Mouse (Mus musculus) frontal cortex, postnatal 36 days (tissue): Measurements from ENCODE around the gene Hsf5.

Source experiments
- DNase-seq, 2 experiments: peaks; one replicate each; pipeline ENCODE4 v3.0.0; 2022; ENCODE audit warnings: low spot score in 2 of 2

Gene Hsf5

DNA sequence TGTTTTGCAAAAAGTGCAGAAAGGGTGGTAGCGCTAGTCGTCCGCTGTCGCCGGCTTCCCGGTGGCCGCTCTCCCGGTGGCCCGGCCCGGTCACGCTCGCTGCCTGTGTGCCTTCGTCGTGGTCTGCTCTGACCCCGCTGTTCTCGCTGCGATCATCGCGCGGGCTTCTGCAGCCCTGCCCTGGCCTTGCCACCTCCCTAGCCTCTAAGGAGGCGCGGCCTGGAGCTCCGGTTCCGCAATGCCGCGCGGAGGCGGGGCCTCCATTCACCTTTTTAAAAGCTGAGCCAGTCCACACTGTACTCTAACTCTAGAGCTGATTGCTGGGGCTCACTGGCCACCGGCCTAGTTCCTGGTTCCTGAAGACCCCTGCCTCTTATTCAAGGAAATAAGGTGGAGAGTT, 22.2 kb downstream of the Hsf5 start:
- no peak for DNase-seq

DNA sequence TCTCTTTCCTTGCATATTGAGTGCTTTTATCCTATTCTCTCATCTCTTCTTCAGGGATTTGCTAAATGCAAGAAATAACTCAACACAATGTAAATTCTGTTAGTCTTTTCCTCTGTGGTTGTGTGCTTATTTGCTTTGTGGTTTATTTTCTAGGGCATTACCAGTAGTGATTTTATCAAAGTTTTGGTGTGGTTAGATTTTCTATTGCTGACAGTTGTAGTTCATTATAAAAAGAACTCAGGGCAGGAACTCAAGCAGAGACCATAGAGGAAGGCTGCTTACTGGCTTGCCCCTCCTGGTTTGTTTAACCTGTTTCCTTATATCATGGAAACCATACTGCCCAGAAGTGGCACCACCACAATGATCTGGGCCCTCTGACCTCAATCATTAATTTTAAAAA, 25.9 kb downstream of the Hsf5 start:
- DNase-seq: no peak

DNA sequence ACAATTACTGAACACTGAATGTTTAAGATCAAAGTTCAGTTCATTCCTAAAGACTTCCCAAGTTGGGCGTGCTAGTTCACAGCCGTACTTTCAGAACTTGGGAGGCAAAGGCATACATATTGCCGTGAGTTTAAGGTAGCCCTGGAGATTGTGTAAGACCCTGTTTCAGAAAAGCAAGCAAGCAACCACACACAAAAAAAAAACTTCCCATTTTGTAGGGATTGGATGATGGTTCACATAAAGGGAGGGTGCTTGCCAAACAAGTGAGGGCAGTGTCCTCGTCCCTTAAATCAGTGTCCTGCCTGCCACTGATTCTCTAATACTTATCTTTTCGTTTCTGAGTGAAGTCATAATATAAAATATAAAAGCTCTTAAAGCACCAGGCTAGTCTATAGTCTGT, 37.7 kb downstream of the Hsf5 start:
- no peak for DNase-seq

DNA sequence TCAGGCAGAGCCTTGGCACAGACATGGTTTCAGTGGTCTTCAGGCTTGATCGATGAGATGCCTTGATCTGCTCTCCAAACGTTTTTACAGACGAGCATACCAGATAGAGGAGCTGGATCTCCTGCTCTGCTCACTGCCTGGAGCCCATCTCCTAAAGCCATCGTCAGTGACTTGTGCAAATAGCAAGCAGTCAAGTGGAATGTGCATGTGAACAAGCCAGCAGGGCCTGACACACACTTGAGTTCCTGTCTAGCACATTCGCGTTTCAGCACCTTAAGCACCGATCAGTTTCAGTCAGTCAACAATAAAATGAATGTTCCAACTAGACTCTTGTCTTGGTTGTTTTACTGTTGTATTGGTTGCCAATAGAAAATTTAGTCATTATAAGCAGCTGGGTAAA, 42.3 kb downstream of the Hsf5 start:
- DNase-seq: no peak

DNA sequence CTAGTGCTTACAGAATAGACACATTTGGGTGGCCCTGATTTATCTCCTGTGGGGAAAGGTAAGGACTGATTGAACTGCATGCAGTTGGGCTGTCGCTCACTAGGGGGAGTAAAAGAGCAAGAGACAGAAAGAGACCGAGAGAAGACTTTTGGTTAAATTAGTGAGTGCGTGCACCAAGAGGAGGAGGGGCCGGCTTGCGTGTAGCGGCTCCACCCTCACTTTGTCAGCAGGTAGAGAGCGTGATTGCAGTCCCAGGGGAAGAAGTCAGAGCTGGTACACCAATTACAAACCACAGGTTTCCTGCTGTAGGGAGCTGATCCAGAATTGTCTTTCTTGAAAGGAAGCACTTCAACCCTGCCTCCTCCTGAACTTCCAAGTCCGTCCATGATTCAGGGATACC, 45.4 kb downstream of the Hsf5 start, which contains the start of gene Rnf43:
Rnf43 (plus strand) TSS at position 316 of the 400 bp plus-strand sequence.
- DNase-seq: peak; percentile 87 to 90

DNA sequence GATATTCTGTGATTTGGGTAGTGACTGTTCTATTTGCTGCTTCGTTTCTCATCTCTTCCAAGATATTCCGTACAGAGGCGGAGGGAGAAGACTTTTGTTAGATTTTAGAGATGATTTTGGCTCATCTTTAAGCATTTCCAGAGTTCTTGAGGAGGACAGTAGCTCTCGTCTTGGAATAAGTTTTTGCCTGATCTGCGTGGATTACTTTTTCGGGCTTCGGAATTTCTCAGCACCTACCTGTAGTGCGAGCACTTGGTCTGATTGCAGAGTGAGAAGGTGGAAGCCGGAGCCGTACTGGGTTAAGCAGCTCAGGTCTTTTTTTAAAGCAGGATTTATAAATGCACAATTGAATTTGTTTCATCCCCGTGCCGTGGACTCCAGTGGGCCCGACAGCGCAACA, 45.9 kb downstream of the Hsf5 start:
- DNase-seq: no peak

DNA sequence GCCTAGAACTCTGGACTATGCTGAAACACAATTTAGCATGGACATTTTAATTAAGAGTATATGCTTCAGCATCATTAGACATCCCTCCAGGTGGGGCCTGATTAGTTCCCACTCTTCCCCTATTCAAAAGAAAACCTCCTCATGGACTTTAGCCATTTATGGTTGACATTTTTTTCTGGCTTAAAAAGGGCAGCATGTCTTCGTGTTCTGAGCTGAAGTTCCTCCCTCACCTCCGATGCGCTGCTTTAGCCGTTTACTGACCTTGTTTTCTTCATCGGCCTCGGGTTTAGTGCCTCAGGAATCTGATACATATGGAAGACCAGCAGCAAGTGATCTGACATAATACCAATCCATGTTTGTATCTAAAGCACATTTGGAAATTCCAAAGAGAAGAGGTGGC, 47.0 kb downstream of the Hsf5 start:
- DNase-seq: no peak

DNA sequence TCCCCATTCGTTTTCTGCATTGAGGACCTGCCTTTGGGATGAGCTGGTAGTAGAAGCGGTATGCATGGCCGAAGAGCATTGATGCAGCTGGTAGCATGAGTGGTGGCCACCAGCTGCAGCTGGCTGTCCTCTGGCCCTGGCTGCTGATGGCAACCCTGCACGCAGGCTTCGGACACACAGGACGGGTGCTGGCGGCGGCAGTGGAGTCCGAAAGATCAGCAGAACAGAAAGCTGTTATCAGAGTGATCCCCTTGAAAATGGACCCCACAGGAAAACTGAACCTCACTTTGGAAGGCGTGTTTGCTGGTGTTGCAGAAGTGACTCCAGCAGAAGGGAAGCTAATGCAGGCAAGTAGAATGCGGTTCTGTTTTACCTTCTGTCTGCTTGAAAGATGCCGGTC, 47.6 kb downstream of the Hsf5 start:
- no peak for DNase-seq

DNA sequence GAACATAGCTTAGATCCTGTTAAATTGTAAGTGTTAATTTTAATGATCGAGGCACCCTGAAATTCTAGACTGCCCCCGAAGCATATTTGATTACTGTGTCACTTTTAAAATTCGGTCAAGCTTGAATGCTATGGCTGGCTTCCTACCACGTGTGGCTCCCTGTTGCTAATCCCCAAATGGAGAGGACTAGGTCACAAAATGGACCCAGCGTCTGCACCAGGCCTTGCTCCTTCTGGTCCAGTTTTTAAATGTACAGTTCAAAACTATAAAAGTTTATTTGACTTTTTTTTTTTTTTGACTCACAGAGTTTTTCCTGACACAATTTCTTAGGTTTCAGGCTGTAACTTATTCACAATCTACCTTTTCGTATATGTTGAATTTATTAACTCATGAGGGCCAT, 48.3 kb downstream of the Hsf5 start:
- DNase-seq: no peak

DNA sequence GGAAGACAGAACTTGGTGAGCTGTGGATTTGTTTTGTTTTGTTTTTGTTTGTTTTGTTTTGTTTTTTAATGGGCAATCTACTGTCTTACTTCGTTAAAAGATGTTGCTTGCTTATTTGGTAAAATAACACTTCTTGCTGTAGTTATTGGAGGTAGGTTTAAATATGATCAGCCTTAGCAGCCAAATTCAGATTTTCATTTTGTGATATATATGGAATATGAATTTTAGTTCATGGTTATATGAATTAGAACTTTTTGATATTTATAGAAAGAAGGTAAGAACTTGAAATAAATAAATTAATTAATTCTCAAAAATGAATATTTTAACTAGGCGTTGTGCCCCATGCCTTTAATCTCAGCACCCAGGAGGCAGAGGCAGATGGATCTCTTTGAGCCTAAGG, 48.7 kb downstream of the Hsf5 start:
- no peak for DNase-seq

DNA sequence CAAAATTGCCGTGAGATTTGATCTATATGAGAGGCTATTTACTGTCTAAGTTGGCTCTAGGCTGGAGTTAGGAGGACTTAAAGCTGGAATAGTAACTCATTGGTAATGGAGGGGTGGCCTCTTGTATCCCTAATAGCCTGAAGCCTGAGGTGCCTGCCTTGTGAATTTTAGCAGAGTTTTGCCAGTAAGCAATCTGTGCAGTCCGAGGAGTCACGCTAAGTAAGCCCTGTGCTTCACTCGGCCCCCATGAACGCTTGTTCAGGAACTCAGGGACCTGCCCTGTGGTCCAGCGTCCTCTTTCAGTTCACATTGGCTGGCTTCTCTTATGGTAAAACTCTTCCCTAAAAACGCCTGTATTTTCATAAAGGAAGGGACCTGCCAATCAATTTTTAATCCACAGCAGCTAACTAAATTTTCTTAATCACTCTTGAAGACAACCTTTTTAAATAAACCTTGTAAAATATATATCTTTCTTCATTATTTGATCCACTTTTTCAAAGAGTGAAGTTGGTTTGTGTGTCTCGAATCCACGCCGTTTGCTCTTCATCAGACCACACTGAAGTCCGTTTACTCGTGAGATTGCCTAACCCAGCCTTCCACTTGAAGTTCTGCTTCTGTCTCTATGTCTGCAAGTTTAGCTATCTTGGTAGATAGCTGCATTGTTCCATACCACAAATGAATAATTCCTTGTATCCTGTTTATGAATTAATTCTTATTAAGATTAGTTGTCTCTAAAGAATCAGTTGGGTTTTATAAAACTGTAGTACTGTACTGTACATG, 49.5 kb downstream of the Hsf5 start:
- no peak for DNase-seq

DNA sequence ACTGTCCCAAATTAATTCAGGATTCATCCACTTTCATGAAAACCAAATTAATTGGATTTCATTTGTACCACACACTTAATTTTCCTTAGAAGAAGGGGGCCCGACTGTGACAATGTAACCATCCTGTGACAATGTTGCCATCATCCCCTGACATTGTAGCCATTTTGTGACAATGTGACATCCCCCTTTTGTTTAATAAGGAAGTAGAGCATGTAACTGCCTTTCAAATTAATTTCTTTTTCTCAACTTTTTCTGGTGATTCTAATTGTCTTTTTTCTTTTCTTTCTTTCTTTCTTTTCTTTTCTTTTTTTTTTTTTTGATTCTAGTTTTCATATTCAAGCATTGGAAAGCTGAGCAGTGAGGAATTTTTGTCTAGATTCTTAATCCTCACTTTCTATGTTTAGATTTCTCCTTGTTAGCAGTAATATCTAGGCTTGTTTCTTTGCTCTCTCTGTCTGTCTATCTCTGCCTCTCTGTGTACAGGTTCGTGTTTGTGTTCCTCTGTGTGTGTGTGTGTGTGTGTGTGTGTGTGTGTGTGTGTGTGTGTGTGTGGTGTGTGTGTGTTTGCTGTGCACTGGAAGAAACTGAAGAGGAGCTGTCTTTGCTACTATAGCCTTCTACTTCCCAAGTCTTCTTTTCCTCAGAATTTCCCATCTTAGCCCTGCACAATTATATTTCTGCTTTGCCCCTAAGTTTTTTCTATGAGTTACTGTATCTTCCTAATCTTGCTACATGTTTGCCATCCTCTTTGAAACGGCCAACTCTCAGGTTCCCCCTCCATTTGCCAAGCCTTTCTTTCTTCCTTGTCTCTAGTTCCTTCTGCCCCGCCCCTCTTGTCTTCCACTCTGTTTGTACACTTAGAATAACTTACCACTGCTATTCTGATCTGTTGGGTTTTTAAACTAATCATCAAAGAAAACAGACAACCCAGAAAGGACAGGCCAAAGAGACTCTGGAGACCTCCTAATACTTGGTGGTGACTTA, 50.4 kb downstream of the Hsf5 start:
- DNase-seq: no peak

DNA sequence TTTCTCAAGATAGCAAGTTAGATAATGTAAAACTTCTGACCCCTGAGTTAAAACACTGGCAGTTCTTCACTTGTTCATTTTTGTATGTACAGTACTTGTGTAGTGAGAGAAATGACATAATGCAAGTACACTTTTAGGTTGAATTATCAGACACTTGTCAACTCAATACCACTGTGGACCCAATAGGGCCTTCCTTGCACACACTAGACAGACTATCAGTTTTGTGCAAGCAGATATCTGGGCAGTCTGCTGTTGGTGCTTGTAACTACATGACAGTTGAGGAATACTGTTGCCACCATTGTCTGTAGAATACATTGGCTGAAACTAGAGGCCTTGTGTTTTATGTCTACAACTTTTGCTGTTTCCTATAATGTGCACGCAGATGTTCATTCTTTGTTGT, 56.3 kb downstream of the Hsf5 start:
- DNase-seq: no peak

DNA sequence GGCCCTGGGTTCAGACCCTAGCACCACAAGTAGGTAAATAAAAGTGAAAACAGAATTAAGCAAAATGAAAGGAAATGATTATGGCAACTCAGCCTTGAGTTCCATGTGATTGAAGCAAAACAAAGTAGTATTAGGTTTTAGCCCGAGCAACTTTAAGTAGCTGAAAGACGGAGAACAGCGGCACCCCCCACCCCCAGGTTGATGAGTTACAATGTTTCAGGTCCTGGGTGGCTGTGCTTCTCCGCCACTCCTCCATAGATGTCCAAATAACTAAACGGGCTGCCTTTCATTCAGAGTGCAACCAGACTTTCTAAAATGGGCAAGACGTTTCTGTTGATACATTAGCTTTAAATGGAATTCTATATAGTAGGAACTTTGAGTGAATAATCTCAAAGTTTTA, 58.6 kb downstream of the Hsf5 start:
- DNase-seq: no peak

DNA sequence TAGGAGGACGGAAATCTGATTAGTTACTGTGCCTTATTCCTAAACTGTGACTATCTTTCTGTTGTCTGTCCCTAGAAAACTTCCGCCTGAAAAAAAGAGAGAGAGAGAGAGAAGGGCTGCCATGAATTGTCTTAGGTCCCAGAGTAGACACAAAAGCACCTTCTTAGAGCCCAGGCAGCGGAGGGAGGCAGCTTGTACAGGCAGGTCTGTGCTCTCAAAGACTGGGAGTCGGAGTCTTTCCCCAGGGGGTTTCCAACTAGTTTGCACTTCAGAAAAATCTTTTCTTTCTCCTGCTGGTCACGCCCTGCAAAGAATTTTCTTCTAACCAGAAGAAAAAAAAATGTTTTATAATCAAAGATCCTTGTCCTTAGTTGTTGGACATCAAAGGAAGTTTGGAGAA, 60.8 kb downstream of the Hsf5 start:
- no peak for DNase-seq

DNA sequence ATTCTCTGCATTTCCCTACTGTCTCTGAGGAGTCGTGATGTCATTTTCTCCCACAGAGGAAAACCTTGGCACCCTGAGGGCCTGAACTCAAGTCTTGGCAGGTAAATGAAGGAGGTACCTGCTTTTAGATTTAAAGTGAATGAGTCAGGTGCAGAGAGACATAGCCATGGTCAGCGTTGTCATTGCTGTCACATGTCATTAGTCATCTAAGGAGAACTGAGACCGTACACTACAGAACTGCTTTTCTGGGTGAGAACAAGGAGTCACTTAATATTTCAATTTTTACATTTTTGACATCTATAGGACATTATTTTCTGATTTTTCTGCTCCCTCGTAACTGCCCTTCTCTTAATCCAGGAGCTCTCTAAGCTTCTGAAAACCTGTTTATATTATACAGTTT, 61.6 kb downstream of the Hsf5 start:
- no peak for DNase-seq

DNA sequence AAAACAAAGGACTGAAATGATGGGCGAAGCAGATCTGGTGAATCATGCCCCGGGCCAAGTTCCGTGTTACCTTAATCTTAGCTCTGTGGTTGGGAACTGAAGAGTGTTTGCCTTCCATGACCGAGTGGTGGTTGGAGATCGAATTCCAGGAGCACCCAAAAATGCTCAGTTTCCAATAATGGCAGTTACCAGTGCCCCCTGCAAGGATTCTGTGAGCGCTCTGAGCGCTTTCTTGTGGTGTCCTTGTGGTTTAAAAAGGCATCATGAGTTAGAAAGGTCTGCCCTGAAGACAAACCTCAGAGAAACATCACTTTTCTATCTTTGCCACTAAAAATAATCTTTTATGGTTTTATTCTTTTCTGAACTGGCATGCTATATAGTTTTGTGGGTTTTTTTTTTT, 62.0 kb downstream of the Hsf5 start:
- no peak for DNase-seq

DNA sequence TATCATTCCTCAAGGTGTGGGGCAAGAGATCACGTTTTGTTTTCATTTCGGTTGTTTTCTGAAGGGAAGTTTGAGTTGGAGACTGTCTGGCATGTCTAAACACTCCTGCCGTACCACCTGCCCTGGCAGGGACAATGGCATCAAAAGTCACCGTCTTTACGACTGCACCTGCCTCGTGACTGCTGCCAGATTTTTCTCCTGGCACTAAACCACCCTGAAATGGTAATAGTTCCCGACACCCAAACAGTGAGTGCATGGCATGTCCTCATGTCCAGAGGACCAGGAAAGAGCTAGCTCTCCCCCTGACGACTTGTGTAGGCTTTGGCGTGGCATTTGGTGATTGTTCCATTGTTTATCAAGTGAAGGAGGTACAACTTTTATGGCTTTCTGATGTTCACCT, 63.8 kb downstream of the Hsf5 start:
- no peak for DNase-seq

DNA sequence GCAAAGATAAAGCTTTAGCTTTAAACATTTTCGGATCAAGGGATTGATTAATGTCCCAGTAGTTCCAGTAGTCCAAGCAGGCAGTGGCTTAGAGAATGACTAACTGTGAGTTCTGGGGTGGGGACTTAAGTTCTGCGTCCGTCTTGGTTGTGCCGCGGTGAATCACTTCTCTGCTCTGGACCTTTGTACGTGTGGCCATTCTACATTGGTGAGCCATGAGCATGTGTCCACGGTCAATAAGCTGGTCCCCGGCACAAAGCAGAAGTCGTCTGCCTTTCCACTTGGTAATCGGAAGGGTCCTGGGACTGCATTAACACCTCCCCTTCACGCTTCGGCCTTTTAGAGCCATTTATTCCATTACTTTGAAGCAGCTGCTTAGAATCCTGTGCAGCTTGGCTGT, 65.1 kb downstream of the Hsf5 start:
- DNase-seq: no peak

DNA sequence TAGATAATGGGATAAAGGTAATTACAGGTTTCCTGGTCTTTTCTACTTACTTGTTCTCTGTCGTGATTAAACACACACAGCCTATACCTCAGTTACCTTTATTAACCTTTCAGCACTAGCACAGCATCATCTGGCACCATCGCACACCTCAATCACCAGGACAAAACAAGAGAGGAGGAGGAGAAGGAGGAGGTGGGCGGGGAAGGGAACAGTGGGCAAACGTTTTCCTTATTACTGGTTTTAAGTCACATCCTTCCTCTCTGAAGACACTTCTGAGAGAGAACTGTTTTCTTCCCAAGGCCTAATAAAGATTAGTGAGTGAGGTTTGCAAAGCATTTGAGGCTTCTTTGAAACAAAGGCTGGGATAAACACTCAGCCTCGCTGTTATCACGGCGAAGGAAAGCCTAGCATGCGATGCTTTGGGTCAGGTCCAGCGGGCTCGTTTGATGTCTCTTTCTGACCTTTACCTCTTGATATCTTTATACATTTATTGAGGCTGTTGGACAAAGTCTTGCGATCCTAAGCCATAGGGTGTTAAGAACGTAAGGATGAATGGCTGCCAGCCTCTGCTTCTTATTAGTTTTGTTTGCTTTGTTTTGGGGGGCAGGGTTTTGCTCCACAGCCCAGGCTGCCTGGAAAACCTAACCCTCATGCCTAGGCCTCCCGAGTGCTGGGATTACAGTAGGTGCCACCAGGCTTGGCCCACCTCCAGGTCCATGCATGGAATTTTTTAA, 66.0 kb downstream of the Hsf5 start:
- DNase-seq: no peak

DNA sequence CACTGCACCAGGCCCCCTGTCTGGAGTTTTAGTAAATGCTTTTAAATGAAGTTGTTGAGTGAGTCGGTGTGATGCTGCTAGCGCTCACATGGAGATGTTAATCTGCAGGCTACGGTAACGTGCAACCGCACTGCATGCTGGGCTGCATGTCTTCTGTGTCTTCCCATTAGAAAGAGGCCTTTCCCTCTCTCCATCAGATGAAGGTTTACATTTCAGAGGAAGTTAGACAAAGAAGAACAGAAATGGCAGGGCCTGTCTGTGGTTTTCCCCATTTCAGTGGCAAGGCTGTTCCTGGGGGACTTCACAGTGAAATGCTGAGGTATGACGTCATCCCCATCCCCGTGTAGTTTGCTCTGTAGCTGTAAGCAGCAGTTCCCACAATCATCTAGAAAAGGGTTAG, 69.4 kb downstream of the Hsf5 start:
- DNase-seq: no peak
